Mouse (Mus musculus) erythroid progenitor cell, adult 5-6 weeks (primary cell): ENCODE results near the gene Acaca. TPM values are rescaled to one million over a fixed set of nuclear protein-coding genes. Genes with fewer than 3 reads are reported as not detected.

Experiments
- ATAC-seq: replicated peaks from 2 replicates; pipeline ENCODE4 v1.8.0; 2016; ENCODE audit warnings: moderate number of reproducible peaks, mild to moderate bottlenecking, moderate TSS enrichment, inconsistent platforms; ENCODE audit not compliant: poor library complexity, low FRiP score, severe bottlenecking
- total RNA-seq, 2 experiments: library from RNA; stranded (forward) in 1 of 2; stranded (reverse) in 1 of 2; fragments of 150-400 nt in 1 of 2; fragments of 186-747, 209-891 nt in 1 of 2; gene quantifications; 2 replicates each; pipeline versions ENCODE4 v1.2.3 to v1.2.4; 2015 to 2017; ENCODE audit warnings: low replicate concordance in 2 of 2

The Acaca gene
- total RNA-seq, 2 experiments from 2014 or later = 2.7 to 5.9 TPM

DNA sequence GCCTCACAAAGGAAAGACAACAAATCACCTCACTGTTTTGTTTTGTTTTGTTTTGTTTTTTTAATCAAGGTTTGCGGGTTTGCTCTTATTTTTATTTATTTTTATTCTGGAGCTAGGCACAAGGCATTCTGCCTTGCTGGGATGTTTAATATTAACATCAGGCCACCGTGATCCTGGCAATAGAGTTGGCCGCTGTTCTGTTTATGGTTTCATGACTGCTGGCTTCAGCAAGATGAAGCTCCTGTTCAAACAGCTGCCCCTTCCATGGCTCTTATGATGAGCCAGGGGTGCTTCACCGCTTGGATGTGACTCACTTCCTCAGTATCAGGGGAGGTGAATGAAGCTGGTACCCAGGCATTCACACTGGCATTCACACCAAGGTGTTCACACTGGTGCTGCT lies 300.9 kb downstream of the Acaca start:
- ATAC-seq = no peak

DNA sequence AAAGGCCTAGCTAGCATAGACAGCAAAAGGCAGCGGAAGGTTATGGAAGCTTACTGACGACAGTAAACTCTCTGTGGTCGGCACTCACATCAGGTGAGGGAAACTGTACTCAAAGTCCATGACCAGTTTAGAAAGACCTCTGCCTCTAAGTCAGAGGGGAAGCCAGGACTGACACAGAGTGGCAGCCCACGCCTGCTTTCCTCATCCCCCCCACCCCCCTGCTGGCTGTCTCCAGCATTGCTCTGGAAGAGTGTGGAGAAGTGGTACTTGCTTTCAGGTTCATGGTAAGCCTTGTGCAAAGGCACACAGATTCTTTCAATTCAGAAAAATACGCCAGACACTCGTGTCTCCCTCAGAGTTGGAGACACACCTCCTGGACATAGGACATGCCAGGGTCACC lies 305.4 kb downstream of the Acaca start:
- no peak for ATAC-seq

DNA sequence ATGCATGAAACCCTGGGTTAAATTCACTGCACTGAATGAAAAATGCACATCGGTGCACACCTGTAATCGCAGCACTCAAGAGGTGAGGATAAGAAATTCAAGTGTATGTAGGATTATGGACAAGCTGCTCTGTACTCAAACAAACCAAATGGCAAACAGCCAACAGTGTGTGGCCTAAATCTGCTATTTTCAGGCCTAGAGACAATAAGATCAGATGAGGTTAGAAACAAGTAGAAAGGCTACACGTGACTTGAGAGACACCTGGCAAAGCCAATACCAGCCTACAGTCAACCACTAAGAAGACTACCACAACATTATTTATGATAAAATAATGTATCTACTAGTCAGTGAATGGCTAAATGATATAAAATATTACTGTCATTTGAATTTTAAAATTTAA lies 310.9 kb downstream of the Acaca start:
- no peak for ATAC-seq

DNA sequence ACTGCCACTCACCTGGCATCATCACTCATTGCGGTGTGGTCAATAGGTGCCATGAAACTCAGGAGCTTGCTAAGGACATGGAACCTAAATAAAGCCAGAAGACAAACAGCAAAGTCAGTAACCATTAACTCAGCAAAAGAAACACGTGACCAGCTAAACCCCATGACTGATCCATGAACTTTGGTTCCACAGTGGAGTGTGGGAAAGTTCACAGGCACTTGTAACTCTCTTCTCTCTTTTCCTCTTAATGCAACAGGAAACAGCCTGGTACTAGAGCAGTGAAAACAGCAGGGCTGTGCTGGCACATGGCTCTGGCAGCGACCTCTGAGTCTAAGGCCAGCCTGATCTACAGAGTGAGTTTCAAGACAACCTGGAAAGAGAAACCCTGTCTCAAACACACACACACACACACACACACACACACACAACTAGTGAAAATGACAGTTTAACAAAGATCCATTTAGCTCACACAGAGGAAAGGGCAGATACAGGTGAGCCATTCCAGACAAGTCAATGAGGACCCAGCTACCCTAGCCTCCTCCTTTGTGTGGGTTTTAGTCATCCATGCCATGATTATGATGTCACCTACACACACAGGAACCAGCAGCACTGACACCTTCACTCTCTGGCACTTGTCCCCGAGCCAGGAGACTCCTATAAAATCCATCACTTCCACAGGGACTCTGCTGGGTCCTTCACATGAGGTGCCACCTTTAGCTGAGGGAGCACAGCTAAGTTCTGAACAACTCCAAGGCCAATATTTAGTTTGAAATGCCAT lies 313.3 kb downstream of the Acaca start:
- ATAC-seq = no peak

Other genes with a start within 250 kb of the Acaca start
- gene Ddx52, start 187.6 kb upstream of the Acaca start, total RNA-seq (2015; ENCODE audit: low replicate concordance) = 10.5 and 21.0 TPM in 2 replicates
- 17.8 and 22.6 TPM in 2 replicates for gene Ddx52, start 187.6 kb upstream of the Acaca start, total RNA-seq (2017; ENCODE audit: low replicate concordance)
- gene Synrg, start 165.2 kb upstream of the Acaca start, total RNA-seq (2015; ENCODE audit: low replicate concordance) = 17.6 and 20.9 TPM in 2 replicates
- gene Synrg, start 165.2 kb upstream of the Acaca start, total RNA-seq (2017; ENCODE audit: low replicate concordance) = 17.8 and 21.9 TPM in 2 replicates
- gene Dusp14, start 60.4 kb upstream of the Acaca start, total RNA-seq (2015; ENCODE audit: low replicate concordance) = not detected in 2 replicates
- not detected in 2 replicates for gene Dusp14, start 60.4 kb upstream of the Acaca start, total RNA-seq (2017; ENCODE audit: low replicate concordance)
- gene Tada2a, start 72 bp upstream of the Acaca start, total RNA-seq (2015; ENCODE audit: low replicate concordance) = 2.5 and 3.6 TPM in 2 replicates
- 4.0 and 5.8 TPM in 2 replicates for gene Tada2a, start 72 bp upstream of the Acaca start, total RNA-seq (2017; ENCODE audit: low replicate concordance)
- gene Gm11437, start 37.8 kb downstream of the Acaca start, total RNA-seq (2015; ENCODE audit: low replicate concordance) = not detected in 2 replicates
- not detected in 2 replicates for gene Gm11437, start 37.8 kb downstream of the Acaca start, total RNA-seq (2017; ENCODE audit: low replicate concordance)